Mouse (Mus musculus): ENCODE measurements at regions not wholly inside any gene's neighbourhood (a gene's known extent, or its start where the extent isn't known, plus 50 kb on each side); places are given as distances from the start of the nearest gene placed in this dataset.

- CTCF ChIA-PET: no interaction called here
Measured at GRCm38 (mm10) chr4:33793398-33793797, 131.0 kb upstream of the Cnr1 start.

- CTCF ChIA-PET: no interaction called here
Measured at GRCm38 (mm10) chr4:33795461-33795860, 128.9 kb upstream of the Cnr1 start.

- CTCF ChIA-PET: no interaction called here
Measured at GRCm38 (mm10) chr4:33797964-33798363, 126.4 kb upstream of the Cnr1 start.

GRCm38 (mm10) chr4:33798654-33799053 lies 125.7 kb upstream of the Cnr1 start:
- CTCF ChIA-PET: no interaction called here

GRCm38 (mm10) chr4:33799110-33799509 lies 125.3 kb upstream of the Cnr1 start:
- CTCF ChIA-PET: no interaction called here

GRCm38 (mm10) chr4:33799831-33800230 lies 124.6 kb upstream of the Cnr1 start:
- CTCF ChIA-PET: no interaction called here

- CTCF ChIA-PET: no interaction called here
Measured at GRCm38 (mm10) chr4:33812338-33812737, 112.1 kb upstream of the Cnr1 start.

GRCm38 (mm10) chr4:33823850-33824249 lies 100.5 kb upstream of the Cnr1 start:
- CTCF ChIA-PET: no interaction called here

GRCm38 (mm10) chr4:33833134-33833533 lies 91.3 kb upstream of the Cnr1 start:
- CTCF ChIA-PET: no interaction called here

- CTCF ChIA-PET: no interaction called here
Measured at GRCm38 (mm10) chr4:33838436-33838835, 86.0 kb upstream of the Cnr1 start.

GRCm38 (mm10) chr4:33840119-33840518 lies 84.3 kb upstream of the Cnr1 start:
- CTCF ChIA-PET: no interaction called here

- CTCF ChIA-PET: no interaction called here
Measured at GRCm38 (mm10) chr4:33845611-33846395, 78.6 kb upstream of the Cnr1 start.

GRCm38 (mm10) chr4:33850249-33850648 lies 74.1 kb upstream of the Cnr1 start:
- CTCF ChIA-PET: no interaction called here

- CTCF ChIA-PET: no interaction called here
Measured at GRCm38 (mm10) chr4:33852294-33852693, 72.1 kb upstream of the Cnr1 start.

GRCm38 (mm10) chr4:33855112-33855511 lies 69.3 kb upstream of the Cnr1 start:
- CTCF ChIA-PET: no interaction called here

GRCm38 (mm10) chr4:33867126-33867525 lies 57.3 kb upstream of the Cnr1 start:
- CTCF ChIA-PET: no interaction called here

- CTCF ChIA-PET: no interaction called here
Measured at GRCm38 (mm10) chr4:33869317-33869716, 55.1 kb upstream of the Cnr1 start.
